ENCODE assay signal across 8 mouse cellular contexts in genomic region chr4:130552312-130553120, GRCm38 (mm10). TPM values are rescaled to one million over a fixed set of nuclear protein-coding genes. Genes with fewer than 3 reads are reported as not detected.
DNase-seq lines count a peak whose midpoint lies in the region; ATAC-seq lines count a peak whose summit lies in the region.

No protein-coding gene starts in this region.

- no peaks in the 10 kb centered on the region for H3K36me3 ChIP-seq in heart, embryonic 14.5 days (ENCODE audit: control insufficient read depth, insufficient read depth, low read length)
- no peaks in the 10 kb centered on the region for H3K36me3 ChIP-seq in forebrain, embryonic 16.5 days (ENCODE audit: control insufficient read depth, insufficient read depth)

- WGBS in heart, embryonic 14.5 days = 14% methylated on average over 8 of the region's 8 CpGs
- WGBS in forebrain, embryonic 16.5 days = 27% methylated on average over 8 of the region's 8 CpGs

- H3K27ac ChIP-seq in heart, embryonic 14.5 days (replicated peaks in 1 of 2; ENCODE audit: control insufficient read depth in 1 of 2, insufficient read depth in 1 of 2, low read depth in 2 of 2, low read length in 2 of 2) = no peak overlapping the region
- H3K27ac ChIP-seq in forebrain, embryonic 16.5 days (ENCODE audit: low read length) = peak overlapping the region; percentile 3; the same call in 1 of the 2 replicates

- no peak overlapping the region for H3K4me2 ChIP-seq in heart, embryonic 14.5 days (ENCODE audit: low read length)
- H3K4me2 ChIP-seq in forebrain, embryonic 16.5 days (ENCODE audit: low read length) = no peak overlapping the region

- intact Hi-C loops in heart, postnatal 10 days (cut with DNase I) = no loop called here

- H3K4me1 ChIP-seq in heart, embryonic 14.5 days (ENCODE audit: control insufficient read depth in 2 of 2, insufficient read depth in 2 of 2, low read length in 2 of 2) = peaks cover 7 to 16% of the 10 kb centered on the region in 2 experiments; a peak in 3 of 4 replicates
- H3K4me1 ChIP-seq in forebrain, embryonic 16.5 days (replicated peaks; ENCODE audit: control insufficient read depth, insufficient read depth, low read length) = peaks cover 42% of the 10 kb centered on the region

- no peak for DNase-seq in heart, postnatal 10 days
- DNase-seq in MN1 (ENCODE audit: low spot score) = peak; percentile 89
- DNase-seq in kidney, adult 9 months = no peak
- DNase-seq in adrenal gland, adult 8-10 months = no peak

- peak; percentile 37; the same call in 1 of the 2 replicates for ATAC-seq in heart, embryonic 14.5 days (ENCODE audit: insufficient number of reproducible peaks, insufficient read depth, low FRiP score, low read depth)
- peak; percentile 49 for ATAC-seq in forebrain, embryonic 16.5 days
- peak; percentile 53 for ATAC-seq in megakaryocyte, adult 5-6 weeks (ENCODE audit: poor library complexity, severe bottlenecking)
- no peak for ATAC-seq in erythroblast, adult 5-6 weeks (replicated peaks; ENCODE audit: low FRiP score, poor library complexity, severe bottlenecking)

- H3K4me3 ChIP-seq in heart, embryonic 14.5 days (ENCODE audit: control insufficient read depth in 1 of 2, insufficient read depth in 1 of 2, low read depth in 1 of 2, low read length in 2 of 2) = no peak overlapping the region
- H3K4me3 ChIP-seq in forebrain, embryonic 16.5 days (replicated peaks; ENCODE audit: low read length) = no peak overlapping the region

- H3K27me3 ChIP-seq in heart, embryonic 14.5 days (ENCODE audit: control insufficient read depth, insufficient read depth, low read length) = no peaks in the 10 kb centered on the region
- no peaks in the 10 kb centered on the region for H3K27me3 ChIP-seq in forebrain, embryonic 16.5 days (replicated peaks; ENCODE audit: control insufficient read depth, insufficient read depth, low read length)

- no peaks in the 10 kb centered on the region for H3K9me3 ChIP-seq in heart, embryonic 14.5 days (ENCODE audit: control insufficient read depth, low read length)
- H3K9me3 ChIP-seq in forebrain, embryonic 16.5 days (ENCODE audit: control insufficient read depth, low read length) = no peaks in the 10 kb centered on the region

- H3K9ac ChIP-seq in heart, embryonic 14.5 days (ENCODE audit: low read length) = no peak overlapping the region
- H3K9ac ChIP-seq in forebrain, embryonic 16.5 days (replicated peaks; ENCODE audit: low read depth, low read length) = 0 out of 2 replicates have a peak overlapping the region, but pooled peaks have one; percentile 14

RNA-seq across cellular contexts. Expression of gene Nkain1, which starts 21.5 kb away (rescaled TPM):
- 1.6 and 2.0 TPM in 2 replicates for polyA plus RNA-seq in heart, embryonic 14.5 days (2014; fragmentation: Nextera tagmentation; extraction: Ambion mirVana)
- total RNA-seq in heart, postnatal 10 days (2021) = 1 to 10 TPM; 6.3 to 7.7 TPM
- polyA plus RNA-seq in forebrain, embryonic 16.5 days (2015; fragmentation: Nextera tagmentation; extraction: Ambion mirVana) = 7.1 and 8.1 TPM in 2 replicates
- total RNA-seq in megakaryocyte, adult 5-6 weeks (2015) = not detected in 2 replicates
- not detected in 2 replicates for total RNA-seq in megakaryocyte, adult 5-6 weeks (2017)
- total RNA-seq in erythroblast, adult 5-6 weeks (2015; ENCODE audit: low replicate concordance) = not detected in 2 replicates
- not detected in 2 replicates for total RNA-seq in erythroblast, adult 5-6 weeks (2017; ENCODE audit: low replicate concordance)
- total RNA-seq in adrenal gland, adult 8-10 months (2022) = 10 to 100 TPM in 1 of 4 experiments, 1 to 10 TPM in 3; 5.3 to 15.1 (median 8.8) TPM

Comparison
In these comparisons a context has a peak if more than half of its experiments do, and no peak if none do; other contexts are left out.
1. RNA of gene Nkain1, which starts 21.5 kb away (total RNA-seq): 5.3 to 15.1 TPM in adrenal gland, adult 8-10 months and 6.3 to 7.7 TPM in heart, postnatal 10 days; not detected in megakaryocyte, adult 5-6 weeks and not detected in erythroblast, adult 5-6 weeks; every median in the first group is over 4 times any median in the second.